Mouse (Mus musculus) adrenal gland, postnatal 36 days (tissue): ENCODE measurements around the gene Togaram2. TPM values are rescaled to one million over a fixed set of nuclear protein-coding genes. Genes with fewer than 3 reads are reported as not detected.
"Not testable (repeated sequence)": the region's sequence is repeated elsewhere in the genome, so short reads cannot be mapped to it uniquely, and the experiment has no call there.

Source experiments
- DNase-seq, 2 experiments: peaks; one replicate each; pipeline ENCODE4 v3.0.0; 2021; ENCODE audit warnings: mixed read lengths in 1 of 2
- total RNA-seq, 2 experiments: library from RNA; stranded (reverse); gene quantifications; 2 replicates each; pipeline ENCODE4 v1.2.3; 2021

Gene Togaram2
- total RNA-seq, 2 experiments from 2014 or later, result not detected

DNA sequence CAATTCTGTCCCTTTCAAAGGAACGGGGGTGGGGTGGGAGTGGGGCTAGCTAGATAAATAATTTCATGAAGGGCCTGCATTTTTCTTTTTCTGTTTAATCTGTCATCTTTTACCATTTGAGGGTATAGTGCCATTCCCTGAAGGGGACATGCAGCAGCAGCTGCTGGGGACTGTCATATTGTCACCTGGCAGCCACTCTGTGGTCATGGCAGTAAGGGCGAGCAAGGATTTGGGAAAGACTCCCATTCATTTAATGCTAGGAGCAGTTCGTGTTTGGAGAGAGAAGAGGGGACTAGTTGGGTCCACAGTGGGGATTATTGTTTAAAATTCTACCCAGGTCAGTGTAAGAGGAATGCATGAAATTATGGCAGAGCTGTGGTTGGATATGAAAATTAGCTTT, 63.4 kb downstream of the Togaram2 start:
- no peak for DNase-seq

GRCm38 (mm10) chr17:71742156-71742555, 69.1 kb downstream of the Togaram2 start:
- DNase-seq, result no peak

- no peak for DNase-seq
Observed at GRCm38 (mm10) chr17:71742935-71743334, 69.9 kb downstream of the Togaram2 start.

DNA sequence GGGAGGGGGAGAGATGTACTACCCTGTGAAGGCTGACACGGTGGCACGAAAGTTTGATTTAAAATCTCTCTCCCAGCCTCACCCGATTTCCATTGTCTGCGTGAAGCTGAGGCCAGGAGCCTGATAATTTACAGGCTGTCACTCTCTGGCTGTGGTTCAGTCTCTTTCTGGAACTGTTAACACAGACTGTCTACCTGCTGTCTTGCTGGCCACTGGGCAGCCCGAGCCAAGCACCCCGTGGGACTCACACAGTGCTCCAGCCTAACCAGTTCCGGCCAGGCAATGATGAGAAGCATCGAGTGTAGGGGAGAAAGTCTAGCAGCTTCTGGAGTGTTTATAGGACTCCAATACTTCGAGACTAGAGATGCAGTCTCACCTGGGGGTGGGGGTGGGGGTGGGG, 73.1 kb downstream of the Togaram2 start:
- no peak for DNase-seq

GRCm38 (mm10) chr17:71747561-71747960, 74.5 kb downstream of the Togaram2 start:
- DNase-seq, result no peak

DNA sequence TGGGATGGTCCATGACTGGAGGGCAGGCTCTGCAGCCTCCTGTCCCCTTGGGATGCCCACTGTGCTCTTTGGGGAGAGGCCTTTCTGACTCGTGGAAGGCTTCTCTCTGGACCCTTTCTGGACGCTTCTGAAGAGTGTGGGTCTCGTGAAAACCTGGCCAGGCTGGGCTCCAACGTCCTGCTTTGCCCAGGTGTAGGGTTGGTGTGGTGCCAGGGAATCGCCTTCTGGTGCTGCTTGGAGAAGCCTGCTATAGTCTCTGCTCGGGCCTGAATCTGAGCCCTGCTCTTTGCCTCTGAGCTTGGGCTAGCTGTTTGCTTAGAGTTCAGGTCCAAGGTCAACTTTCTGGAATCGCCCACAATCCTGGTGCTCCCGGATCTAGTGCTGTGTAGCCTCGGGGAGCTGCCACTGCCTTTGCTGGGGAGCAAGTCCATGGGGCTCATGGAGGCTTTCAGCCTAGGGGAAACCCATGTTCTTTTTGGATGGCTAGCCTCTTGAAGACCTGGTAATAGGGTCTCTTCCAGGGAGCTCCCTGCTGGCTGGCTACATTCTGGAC, 76.6 kb downstream of the Togaram2 start:
- no peak for DNase-seq

GRCm38 (mm10) chr17:71752831-71753230, 79.8 kb downstream of the Togaram2 start, which contains the start of gene Pcare:
TSS of gene Pcare (minus strand) at chr17:71752894.
- DNase-seq, result no peak

GRCm38 (mm10) chr17:71760536-71760935, 87.5 kb downstream of the Togaram2 start:
- DNase-seq, result no peak

DNA sequence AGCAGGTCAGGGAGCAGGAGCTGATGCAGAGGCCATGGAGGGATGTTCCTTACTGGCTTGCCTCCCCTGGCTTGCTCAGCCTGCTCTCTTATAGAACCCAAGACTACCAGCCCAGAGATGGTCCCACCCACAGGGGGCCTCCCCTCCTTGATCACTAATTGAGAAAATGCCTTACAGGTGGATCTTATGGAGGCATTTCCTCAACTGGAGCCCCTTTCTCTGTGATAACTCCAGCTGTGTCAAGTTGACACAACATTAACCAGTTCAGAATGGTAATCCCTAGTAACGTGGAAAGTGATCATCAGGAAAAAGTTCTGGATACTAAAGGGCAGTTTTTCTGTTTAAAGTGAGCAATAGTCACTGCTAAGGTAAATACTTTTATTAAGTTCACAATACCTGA, 95.1 kb downstream of the Togaram2 start, which contains the start of gene Clip4:
Gene Clip4, plus strand, starts transcription at position 301 of the 400 bp plus-strand sequence.
- not testable (repeated sequence) for DNase-seq

GRCm38 (mm10) chr17:71769564-71769963, 96.5 kb downstream of the Togaram2 start:
- no peak for DNase-seq

DNA sequence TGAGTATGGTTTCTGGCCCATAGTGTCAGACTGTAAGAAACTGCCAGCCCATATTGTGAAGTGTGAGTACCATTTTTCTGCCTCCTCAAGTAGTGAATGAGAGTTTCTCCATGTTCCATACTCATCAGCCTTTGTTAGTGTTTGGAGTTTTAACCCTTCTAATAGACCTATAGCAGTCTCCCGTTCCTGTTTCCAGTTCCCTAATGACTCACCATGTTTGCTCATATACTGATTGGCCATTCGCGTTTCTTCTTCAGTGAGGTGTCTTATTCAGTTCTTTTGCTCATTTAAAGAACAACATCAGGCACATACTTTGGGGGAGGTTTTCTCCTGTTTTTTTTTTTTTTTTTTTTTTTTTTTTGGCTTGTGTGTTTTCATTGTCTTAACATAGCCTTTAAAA, 97.6 kb downstream of the Togaram2 start:
- DNase-seq, result no peak

DNA sequence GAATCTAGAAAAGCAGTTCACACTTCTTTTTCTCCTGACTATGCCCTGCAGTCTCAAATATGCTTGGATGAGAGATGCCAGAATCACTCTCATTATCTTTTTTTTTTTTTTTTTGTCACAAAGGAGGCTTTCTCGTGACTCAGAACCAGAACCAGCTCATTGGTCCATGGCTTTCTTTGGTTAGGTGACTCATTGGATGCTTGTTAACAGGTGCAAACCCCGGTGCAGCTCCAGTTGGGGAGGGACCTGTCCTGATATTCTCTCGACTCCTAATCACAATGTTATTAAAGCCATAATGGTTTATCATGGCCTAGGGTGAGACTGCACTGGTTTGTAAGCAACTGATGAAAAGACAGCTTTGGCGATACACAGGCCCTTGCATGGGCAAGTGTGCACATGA, 101.1 kb downstream of the Togaram2 start:
- no peak for DNase-seq

- no peak for DNase-seq
Observed at GRCm38 (mm10) chr17:71775279-71775678, 102.2 kb downstream of the Togaram2 start.

- DNase-seq, result no peak
Observed at GRCm38 (mm10) chr17:71778696-71779095, 105.6 kb downstream of the Togaram2 start.

Other genes starting within 250 kb of the Togaram2 start
- 1 to 10 TPM; 1.3 to 2.1 TPM for gene Gm4707, start 213.3 kb upstream of the Togaram2 start, total RNA-seq
- gene Smchd1, start 197.9 kb upstream of the Togaram2 start, total RNA-seq, result 10 to 100 TPM; 36.8 to 42.1 TPM
- 1 to 10 TPM; 3.1 to 3.6 TPM for gene Ndc80, start 146.4 kb upstream of the Togaram2 start, total RNA-seq
- under 1 TPM; 0.53 to 0.82 TPM for gene Spdya, start 121.2 kb upstream of the Togaram2 start, total RNA-seq
- gene Wdr43, start 57.4 kb upstream of the Togaram2 start, total RNA-seq, result 100 to 1,000 TPM in 1 of 2 experiments, 10 to 100 TPM in 1; 52.1 to 107 TPM
- not detected for gene Pcare, start 79.6 kb downstream of the Togaram2 start, total RNA-seq
- gene Clip4, start 95.2 kb downstream of the Togaram2 start, total RNA-seq, result 10 to 100 TPM; 20.8 to 26.1 TPM